Mouse (Mus musculus) midbrain, embryonic 11.5 days (tissue): Measurements from ENCODE around the gene Epop. TPM values are rescaled to one million over a fixed set of nuclear protein-coding genes. Genes with fewer than 3 reads are reported as not detected.
"Not testable (repeated sequence)": the region's sequence is repeated elsewhere in the genome, so short reads cannot be mapped to it uniquely, and the experiment has no call there.

ENCODE experiments used
- ATAC-seq: fragments of 200-750 bp; cut with Nextera tagmentation; 2 replicates; pipeline ENCODE4 v1.8.0; 2017; ENCODE audit warnings: moderate TSS enrichment, moderate library complexity; ENCODE audit not compliant: low FRiP score
- DNase-seq: peaks from one replicate; pipeline ENCODE4 v3.0.0; 2015; ENCODE audit warnings: low spot score; ENCODE audit errors: missing footprints
- H3K27ac ChIP-seq: fragments of 300-500 bp; sonication (generic); 2 replicates; pipeline ENCODE4 v1.5.1; 2014; ENCODE audit warnings: low read depth, low read length
- H3K27me3 ChIP-seq: fragments of 300-500 bp; sonication (generic); 2 replicates; pipeline ENCODE4 v1.6.1; 2014; ENCODE audit warnings: mild to moderate bottlenecking, low read length, moderate library complexity, mixed read lengths; ENCODE audit not compliant: control insufficient read depth, insufficient read depth
- H3K36me3 ChIP-seq: fragments of 300-500 bp; sonication (generic); 2 replicates; pipeline ENCODE4 v1.6.1; 2014; ENCODE audit warnings: mild to moderate bottlenecking, low read length, moderate library complexity, mixed read lengths; ENCODE audit not compliant: control insufficient read depth, insufficient read depth
- H3K4me1 ChIP-seq: fragments of 300-500 bp; sonication (generic); 2 replicates; pipeline ENCODE4 v1.6.1; 2014; ENCODE audit warnings: low read length; ENCODE audit not compliant: control insufficient read depth, insufficient read depth
- H3K4me2 ChIP-seq: fragments of 300-500 bp; sonication (generic); 2 replicates; pipeline ENCODE4 v1.6.1; 2014; ENCODE audit warnings: mild to moderate bottlenecking, moderate library complexity
- H3K4me3 ChIP-seq: fragments of 300-500 bp; sonication (generic); 2 replicates; pipeline ENCODE4 v1.5.1; 2014; ENCODE audit warnings: low read depth, low read length
- H3K9ac ChIP-seq: fragments of 300-500 bp; sonication (generic); 2 replicates; pipeline ENCODE4 v1.6.1; 2014; ENCODE audit warnings: low read length
- H3K9me3 ChIP-seq: fragments of 300-500 bp; sonication (generic); 2 replicates; pipeline ENCODE4 v1.6.1; 2016; ENCODE audit warnings: low read length; ENCODE audit not compliant: control insufficient read depth
- WGBS: fragments of 180-500 bp; shearing (Covaris S2); extraction: QIAGEN DNeasy Blood & Tissue Kit; methylation state at CpG from one replicate; pipeline ENCODE4 v1.1.7; 2014; 5-methylcytosine and 5-hydroxymethylcytosine counted together
- polyA plus RNA-seq: library from polyadenylated mRNA; unstranded; fragments of >200 nt; fragmentation: Nextera tagmentation; extraction: Ambion mirVana; gene quantifications from 2 replicates; pipeline ENCODE4 v1.2.1, GENCODE M21; 2014

The Epop gene
- polyA plus RNA-seq, 1 experiment from 2014 or later: 12.0 TPM

DNA sequence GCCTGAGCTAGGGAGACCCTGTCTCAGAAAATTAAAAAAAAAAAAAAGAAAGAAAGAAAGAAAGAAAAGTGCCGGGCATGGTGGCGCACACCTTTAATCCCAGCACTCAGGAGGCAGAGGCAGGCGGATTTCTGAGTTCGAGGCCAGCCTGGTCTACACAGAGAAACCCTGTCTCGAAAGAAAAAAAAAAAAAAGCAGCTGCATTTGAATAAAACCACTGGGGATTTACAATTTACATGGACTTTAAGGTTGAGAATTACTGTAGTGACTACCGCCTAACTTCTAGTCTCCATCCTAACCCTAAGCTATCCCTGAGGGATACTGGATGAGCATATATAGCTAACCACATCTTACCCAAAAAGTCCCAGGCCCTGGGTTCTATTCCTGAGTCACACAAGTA, 28.5 kb upstream of the Epop start:
- not testable (repeated sequence) for H3K9me3 ChIP-seq, H3K9ac ChIP-seq, H3K4me3 ChIP-seq, H3K4me2 ChIP-seq, H3K27ac ChIP-seq, DNase-seq, H3K36me3 ChIP-seq, ATAC-seq
- 91% methylated on average over 6 of the region's 6 CpGs for WGBS
- H3K4me1 ChIP-seq: peaks cover 27% of the 10 kb centered on the region
- peaks cover 12% of the 10 kb centered on the region for H3K27me3 ChIP-seq

DNA sequence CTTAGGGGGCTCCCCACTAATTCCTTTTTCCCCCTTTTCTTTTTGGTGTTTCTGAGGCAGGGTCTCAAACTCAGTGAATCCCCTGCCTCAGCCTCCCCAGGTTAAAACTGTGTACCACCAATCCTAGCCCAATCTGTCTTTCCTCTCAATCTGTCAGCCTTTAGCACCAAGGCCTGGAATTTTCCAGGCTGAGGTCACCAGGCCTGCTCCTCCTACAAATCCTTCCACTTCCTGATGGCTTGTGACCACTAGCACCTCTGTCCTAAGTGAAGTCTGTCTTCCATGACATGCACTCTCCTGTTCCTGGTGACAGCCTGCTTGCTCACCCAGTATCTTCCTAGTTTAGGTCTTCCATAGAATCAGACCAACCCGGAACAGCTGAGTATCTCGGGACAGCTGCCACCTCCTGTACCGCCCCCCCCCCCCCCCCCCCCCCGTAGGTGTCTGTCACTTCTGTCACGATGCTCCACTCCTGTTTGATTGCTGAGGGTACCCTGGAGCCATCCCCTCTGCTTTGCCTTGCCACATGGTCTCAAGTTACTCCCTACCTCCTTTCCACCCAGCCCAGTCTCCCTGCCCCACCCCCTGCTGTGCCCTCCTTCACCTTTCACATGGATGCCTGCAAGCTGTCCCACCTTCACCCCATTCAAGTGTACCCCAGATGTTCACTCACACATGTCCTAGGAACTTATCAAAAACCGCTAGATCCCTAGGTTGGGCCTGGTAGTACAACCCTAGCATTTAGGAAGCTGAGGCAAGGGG, 27.9 kb upstream of the Epop start:
- Histone ChIP-seq H3K27me3 (peaks cover 12% of the 10 kb centered on the region), H3K9ac (no peak overlapping the region), H3K4me1 (peaks cover 27% of the 10 kb centered on the region), H3K36me3 (no peaks in the 10 kb centered on the region), H3K4me3 (no peak overlapping the region), H3K9me3 (no peaks in the 10 kb centered on the region), H3K4me2 (no peak overlapping the region), H3K27ac (no peak overlapping the region)
- no peak for ATAC-seq
- no peak for DNase-seq
- WGBS: 59% methylated on average over 4 of the region's 6 CpGs

DNA sequence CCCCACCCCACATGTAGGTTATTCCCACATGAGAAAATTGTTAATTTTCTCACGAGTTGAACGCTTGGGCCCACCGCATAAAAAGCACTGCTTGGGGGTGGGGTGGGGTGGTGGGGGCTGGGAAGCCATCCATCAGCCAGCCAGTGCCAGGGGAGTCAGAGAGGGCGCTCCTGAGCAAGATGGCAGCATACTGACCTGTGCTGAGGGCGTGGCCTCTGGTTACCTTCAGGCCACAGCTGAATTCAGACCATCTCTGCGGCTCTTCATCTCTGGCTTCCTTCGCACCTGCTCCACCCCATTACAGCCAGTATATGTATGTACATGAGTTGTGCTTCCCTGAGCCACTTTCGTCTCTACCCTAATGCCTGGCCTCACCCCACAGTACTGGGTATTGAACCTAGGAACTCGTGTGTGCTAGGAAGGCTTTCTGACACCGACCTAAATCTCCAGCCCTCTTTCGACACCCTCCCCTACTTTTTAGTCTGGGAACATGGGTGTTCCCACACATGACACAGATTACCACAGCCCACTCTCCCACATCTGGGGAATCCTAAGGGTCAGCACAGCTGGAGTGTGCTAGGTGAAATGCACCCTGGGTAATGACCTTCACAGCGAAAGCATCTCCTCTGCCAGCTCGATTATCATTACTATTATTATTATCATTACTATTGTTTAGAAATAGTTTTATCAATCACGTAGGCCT, 26.9 kb upstream of the Epop start:
- Histone ChIP-seq H3K4me2 (no peak overlapping the region), H3K9me3 (no peaks in the 10 kb centered on the region), H3K27me3 (peaks cover 7% of the 10 kb centered on the region), H3K27ac (no peak overlapping the region), H3K36me3 (no peaks in the 10 kb centered on the region), H3K9ac (no peak overlapping the region), H3K4me3 (no peak overlapping the region), H3K4me1 (peaks cover 17% of the 10 kb centered on the region)
- 75% methylated on average over 14 of the region's 14 CpGs for WGBS
- no peak for DNase-seq
- ATAC-seq: no peak

DNA sequence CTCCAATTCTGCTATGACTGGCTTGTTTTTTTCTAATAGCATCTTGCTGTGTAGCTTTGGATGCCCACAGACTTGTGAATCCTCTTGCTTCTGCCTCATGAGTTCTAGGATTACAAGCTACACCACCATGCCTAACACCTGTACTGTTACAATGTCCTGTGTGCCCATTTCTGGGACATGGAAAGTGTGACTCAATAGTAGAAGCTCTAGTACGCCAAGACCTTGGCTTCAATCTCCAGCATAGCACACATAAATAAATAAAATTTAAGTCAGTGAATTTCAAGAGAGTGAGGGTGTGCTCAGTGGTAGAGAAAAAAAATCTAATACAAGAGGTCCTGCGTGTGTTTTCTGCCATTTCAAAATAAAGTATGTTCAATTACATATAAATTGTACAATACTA, 24.7 kb upstream of the Epop start:
- no peak overlapping the region for H3K27ac ChIP-seq
- H3K4me3 ChIP-seq: no peak overlapping the region
- no peak overlapping the region for H3K4me2 ChIP-seq
- no peaks in the 10 kb centered on the region for H3K36me3 ChIP-seq
- ATAC-seq: no peak
- DNase-seq: peak; percentile 59
- 94% methylated on average over 2 of the region's 2 CpGs for WGBS
- no peak overlapping the region for H3K9ac ChIP-seq
- peaks cover 5% of the 10 kb centered on the region for H3K27me3 ChIP-seq
- H3K4me1 ChIP-seq: peaks cover 2% of the 10 kb centered on the region; the same call in 1 of the 2 replicates
- H3K9me3 ChIP-seq: no peaks in the 10 kb centered on the region

DNA sequence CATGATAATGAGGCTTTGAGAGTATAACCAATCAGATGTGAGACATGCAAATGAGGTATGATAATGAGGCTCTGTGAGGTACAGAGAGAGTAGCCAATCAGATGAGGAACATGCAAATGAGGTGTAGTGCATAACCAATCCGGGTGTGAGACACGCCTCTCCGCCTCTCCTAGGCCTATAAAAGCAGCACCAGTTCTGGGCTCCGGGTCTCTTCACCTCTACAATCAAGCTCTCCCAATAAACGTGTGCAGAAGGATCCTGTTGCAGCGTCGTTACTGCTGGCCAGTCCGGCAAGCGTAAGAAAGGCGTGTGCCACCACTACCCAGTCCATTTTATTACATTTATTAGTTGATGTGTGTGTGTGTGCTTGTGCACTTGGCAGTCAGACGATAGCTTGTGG, 23.9 kb upstream of the Epop start:
- H3K9ac ChIP-seq, DNase-seq, H3K9me3 ChIP-seq, H3K4me2 ChIP-seq, H3K27ac ChIP-seq, ATAC-seq, H3K27me3 ChIP-seq, H3K4me1 ChIP-seq, H3K36me3 ChIP-seq, H3K4me3 ChIP-seq: not testable (repeated sequence)
- 94% methylated on average over 11 of the region's 11 CpGs for WGBS

DNA sequence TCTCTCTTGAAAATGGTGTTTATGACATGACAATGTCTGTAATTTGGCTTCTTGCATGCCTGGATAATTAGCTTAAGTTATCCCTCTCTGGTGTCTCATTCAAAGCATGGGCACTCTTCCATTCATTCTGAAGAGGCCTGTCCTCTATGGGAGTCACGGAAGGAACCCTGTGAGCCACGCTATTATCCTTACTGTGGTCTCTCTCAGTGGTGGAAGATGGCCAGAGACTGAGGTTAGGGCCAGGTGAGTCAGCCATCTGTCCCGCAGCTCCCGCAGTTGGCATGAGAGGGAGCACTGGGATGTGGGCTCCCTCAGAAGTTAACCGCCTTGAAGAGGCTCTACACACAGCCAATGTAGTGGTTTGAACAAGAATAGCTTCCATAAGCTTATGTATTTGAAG, 20.8 kb upstream of the Epop start:
- Histone ChIP-seq H3K27me3 (no peaks in the 10 kb centered on the region), H3K9me3 (no peaks in the 10 kb centered on the region), H3K4me1 (no peaks in the 10 kb centered on the region), H3K36me3 (no peaks in the 10 kb centered on the region), H3K4me3 (no peak overlapping the region), H3K9ac (no peak overlapping the region), H3K4me2 (no peak overlapping the region), H3K27ac (no peak overlapping the region)
- ATAC-seq: no peak
- peak; percentile 73 for DNase-seq
- WGBS: 57% methylated on average over 5 of the region's 5 CpGs

DNA sequence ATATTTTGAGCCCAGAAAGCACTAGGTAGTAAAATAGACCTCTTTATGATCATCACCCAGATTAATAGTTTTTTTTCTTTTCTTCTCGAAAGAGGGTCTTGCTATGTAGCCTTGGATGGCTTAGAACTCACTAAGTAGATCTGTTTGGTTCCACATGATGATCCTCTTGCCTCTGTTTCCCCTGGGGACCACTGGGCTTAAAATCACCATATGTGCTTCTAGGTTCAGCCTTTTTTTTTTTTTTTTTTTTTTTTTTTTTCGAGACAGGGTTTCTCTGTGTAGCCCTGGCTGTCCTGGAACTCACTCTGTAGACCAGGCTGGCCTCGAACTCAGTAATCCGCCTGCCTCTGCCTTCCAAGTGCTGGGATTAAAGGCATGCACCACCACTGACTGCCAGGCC, 19.0 kb upstream of the Epop start:
- not testable (repeated sequence) for H3K9ac ChIP-seq, H3K4me2 ChIP-seq, H3K27ac ChIP-seq, ATAC-seq, DNase-seq, H3K4me1 ChIP-seq, H3K9me3 ChIP-seq, H3K27me3 ChIP-seq, H3K36me3 ChIP-seq, H3K4me3 ChIP-seq
- WGBS: 83% methylated on average over 3 of the region's 4 CpGs

DNA sequence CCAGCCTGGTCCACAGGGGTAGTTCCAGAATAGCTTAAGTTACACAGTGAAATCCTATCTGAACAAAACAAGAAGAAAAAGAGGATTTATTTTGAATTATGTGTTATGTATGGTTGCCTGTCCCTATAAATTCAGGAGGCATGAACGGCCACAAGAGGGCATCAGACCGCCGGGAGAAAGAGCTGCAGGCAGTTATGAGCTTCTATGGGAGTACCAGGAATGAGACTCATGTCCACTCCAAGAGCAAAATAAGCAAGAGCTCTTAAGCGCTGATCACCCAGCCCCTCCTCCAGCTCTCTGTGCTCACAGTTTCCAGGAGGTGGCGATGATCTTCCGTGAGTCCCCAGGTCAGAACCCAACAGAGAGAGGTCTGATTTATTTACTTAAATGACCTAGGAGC, 15.3 kb upstream of the Epop start:
- ATAC-seq (no peak), DNase-seq (peak; percentile 95)
- no peak overlapping the region for H3K27ac ChIP-seq
- H3K4me2 ChIP-seq: no peak overlapping the region
- H3K4me3 ChIP-seq: no peak overlapping the region
- H3K9me3 ChIP-seq: no peaks in the 10 kb centered on the region
- no peaks in the 10 kb centered on the region for H3K4me1 ChIP-seq
- 3% methylated on average over 6 of the region's 6 CpGs for WGBS
- no peaks in the 10 kb centered on the region for H3K27me3 ChIP-seq
- no peak overlapping the region for H3K9ac ChIP-seq
- no peaks in the 10 kb centered on the region for H3K36me3 ChIP-seq

DNA sequence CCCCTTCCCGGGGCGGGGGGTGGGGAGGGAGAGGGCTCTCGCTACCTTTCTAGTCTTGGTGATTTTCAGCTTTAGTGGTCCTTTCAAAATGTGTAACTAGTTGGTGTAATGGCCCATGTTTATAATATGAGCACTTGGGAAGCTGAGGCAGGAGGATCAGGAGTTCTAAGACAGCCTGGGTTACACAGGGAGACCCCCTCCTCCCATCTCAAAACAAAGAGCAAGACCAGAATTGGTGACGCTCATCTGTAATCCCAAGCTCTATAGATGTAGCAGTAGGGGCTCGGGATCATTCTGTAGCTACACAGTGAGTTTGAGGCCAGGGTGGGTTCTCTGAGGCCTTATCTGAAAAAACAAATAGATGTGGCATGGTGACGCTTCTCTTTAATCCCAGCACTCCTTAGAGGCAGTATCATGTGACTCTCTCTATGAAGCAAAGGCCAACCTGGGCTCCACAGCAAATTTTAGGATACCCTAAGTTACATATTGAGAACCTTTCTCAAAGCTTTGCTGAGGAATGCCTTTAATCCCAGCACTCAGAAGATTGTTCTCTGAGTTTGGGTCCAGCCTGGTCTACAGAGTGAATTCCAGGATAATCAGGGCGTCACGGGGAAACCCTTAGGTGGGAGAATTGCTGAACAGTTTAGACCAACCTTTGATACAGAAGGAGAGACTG, 14.0 kb upstream of the Epop start:
- DNase-seq (peak; percentile 77), ATAC-seq (no peak)
- H3K4me1 ChIP-seq: no peaks in the 10 kb centered on the region
- no peak overlapping the region for H3K27ac ChIP-seq
- 83% methylated on average over 8 of the region's 8 CpGs for WGBS
- no peak overlapping the region for H3K9ac ChIP-seq
- H3K27me3 ChIP-seq: no peaks in the 10 kb centered on the region
- no peak overlapping the region for H3K4me3 ChIP-seq
- no peaks in the 10 kb centered on the region for H3K9me3 ChIP-seq
- no peak overlapping the region for H3K4me2 ChIP-seq
- H3K36me3 ChIP-seq: no peaks in the 10 kb centered on the region
